Comparison of ENCODE assay signal across 8 mouse cellular contexts in genomic region chr16:93917712-93918678, GRCm38 (mm10). TPM values are rescaled to one million over a fixed set of nuclear protein-coding genes. Genes with fewer than 3 reads are reported as not detected.
A peak's percentile ranks its signal among the peaks of the same experiment; 100 is the strongest.
DNase-seq lines count a peak whose midpoint lies in the region; ATAC-seq and TF ChIP-seq lines count a peak whose summit lies in the region.

No protein-coding gene starts in this region.

- peak; percentile 71 for ATAC-seq in G1E (ENCODE audit: extremely low read depth, insufficient number of reproducible peaks, low FRiP score, poor library complexity, severe bottlenecking)
- ATAC-seq in forebrain, postnatal 0 days, result peak; percentile 84
- peak; percentile 80 for ATAC-seq in hematopoietic stem cell, adult 5-6 weeks (replicated peaks in 1 of 2; ENCODE audit: insufficient read depth in 1 of 2, low FRiP score in 2 of 2, low TSS enrichment in 1 of 2, low read depth in 1 of 2, poor library complexity in 2 of 2, severe bottlenecking in 2 of 2)
- peak; percentile 76 for ATAC-seq in lung, embryonic 16.5 days (ENCODE audit: low read depth)

- H3K9ac ChIP-seq in forebrain, postnatal 0 days, result no peak overlapping the region
- H3K9ac ChIP-seq in lung, embryonic 16.5 days (ENCODE audit: low read length), result no peak overlapping the region

- H3K4me2 ChIP-seq in forebrain, postnatal 0 days (ENCODE audit: low read depth), result peak overlapping the region; percentile 6; the same call in 1 of the 2 replicates
- no peak overlapping the region; the same call in 1 of the 2 replicates for H3K4me2 ChIP-seq in lung, embryonic 16.5 days (ENCODE audit: low read depth, low read length)

- DNase-seq in G1E (ENCODE audit: low spot score), result peak; percentile 70
- peak; percentile 74 to 82 for DNase-seq in cerebellum, adult 18-20 months
- DNase-seq in forebrain, postnatal 0 days, result peak; percentile 87
- peak; percentile 45 to 84 for DNase-seq in layer of hippocampus, adult 8-10 months (ENCODE audit: low spot score in 2 of 2)
- DNase-seq in ovary, postnatal 10 days (ENCODE audit: low spot score), result peak; percentile 51
- peak; percentile 68 to 89 for DNase-seq in thymus, postnatal 10 days (ENCODE audit: low spot score in 2 of 2)

- H3K27me3 ChIP-seq in G1E (ENCODE audit: insufficient read depth, low read length), result peaks cover 13% of the 10 kb centered on the region; the same call in 1 of the 2 replicates
- H3K27me3 ChIP-seq in forebrain, postnatal 0 days (ENCODE audit: insufficient read depth, low read length), result no peaks in the 10 kb centered on the region
- H3K27me3 ChIP-seq in lung, embryonic 16.5 days (ENCODE audit: control insufficient read depth, insufficient read depth, low read depth, low read length), result no peaks in the 10 kb centered on the region

- TF ChIP-seq CTCF in G1E (IDR thresholded peaks at IDR 0.05; ENCODE audit: low read depth, low read length), result peak; percentile 55
- peak; percentile 87 for TF ChIP-seq CTCF in forebrain, postnatal 0 days (IDR thresholded peaks at IDR 0.05; ENCODE audit: low read depth)

- 54% methylated on average over 15 of the region's 22 CpGs for WGBS in forebrain, postnatal 0 days
- WGBS in lung, embryonic 16.5 days, result 29% methylated on average over 22 of the region's 22 CpGs

- H3K9me3 ChIP-seq in G1E (replicated peaks), result no peaks in the 10 kb centered on the region
- H3K9me3 ChIP-seq in forebrain, postnatal 0 days (ENCODE audit: low read length), result no peaks in the 10 kb centered on the region
- no peaks in the 10 kb centered on the region for H3K9me3 ChIP-seq in lung, embryonic 16.5 days (ENCODE audit: control insufficient read depth, low read length)

- H3K4me1 ChIP-seq in G1E (ENCODE audit: insufficient read depth, low read depth, low read length), result peaks cover 14% of the 10 kb centered on the region
- no peaks in the 10 kb centered on the region for H3K4me1 ChIP-seq in forebrain, postnatal 0 days (ENCODE audit: insufficient read depth)
- H3K4me1 ChIP-seq in lung, embryonic 16.5 days (replicated peaks; ENCODE audit: control insufficient read depth, insufficient read depth, low read length), result 0 out of 2 replicates have a peak, but pooled peaks cover 5% of the 10 kb centered on the region

- H3K27ac ChIP-seq in forebrain, postnatal 0 days (ENCODE audit: low read depth, low read length), result no peak overlapping the region
- H3K27ac ChIP-seq in lung, embryonic 16.5 days (ENCODE audit: low read length), result 0 out of 2 replicates have a peak overlapping the region, but pooled peaks have one; percentile 3

- no peaks in the 10 kb centered on the region for H3K36me3 ChIP-seq in G1E (replicated peaks)
- H3K36me3 ChIP-seq in forebrain, postnatal 0 days (ENCODE audit: insufficient read depth), result no peaks in the 10 kb centered on the region
- no peaks in the 10 kb centered on the region for H3K36me3 ChIP-seq in lung, embryonic 16.5 days (ENCODE audit: control insufficient read depth, insufficient read depth, low read length)

- no peak overlapping the region for H3K4me3 ChIP-seq in G1E (ENCODE audit: low read depth, low read length)
- no peak overlapping the region for H3K4me3 ChIP-seq in forebrain, postnatal 0 days (ENCODE audit: low read depth, low read length)
- 0 out of 2 replicates have a peak overlapping the region, but pooled peaks have one; percentile 1 for H3K4me3 ChIP-seq in lung, embryonic 16.5 days (ENCODE audit: low read length)

RNA-seq across cellular contexts. Expression of gene Chaf1b, which starts 34.3 kb away (rescaled TPM):
- 36.3 and 41.9 TPM in 2 replicates for total RNA-seq in G1E (2014; fragmentation: Nextera tagmentation)
- 49.7 and 53.1 TPM in 2 replicates for total RNA-seq in G1E (2017)
- 50.3 and 67.9 TPM in 2 replicates for polyA plus RNA-seq in G1E (2012)
- 13.5 TPM in 2 replicates for total RNA-seq in forebrain, postnatal 0 days (2014; rRNA removed)
- 21.1 and 25.2 TPM in 2 replicates for polyA plus RNA-seq in forebrain, postnatal 0 days (2015; fragmentation: Nextera tagmentation; extraction: Ambion mirVana)
- total RNA-seq in hematopoietic stem cell, adult 5-6 weeks (2017), result 73.0 and 76.6 TPM in 2 replicates
- 1 to 10 TPM in 2 of 4 experiments, under 1 TPM in 2; 0.18 to 1.5 (median 0.96) TPM for total RNA-seq in layer of hippocampus, adult 8-10 months (2022)
- 59.1 and 68.1 TPM in 2 replicates for polyA plus RNA-seq in lung, embryonic 16.5 days (2015; fragmentation: Nextera tagmentation; extraction: Ambion mirVana)
